Mouse (Mus musculus): ENCODE measurements around the gene Pik3ip1. TPM values are rescaled to one million over a fixed set of nuclear protein-coding genes. Genes with fewer than 3 reads are reported as not detected.

Gene Pik3ip1
- polyA plus RNA-seq, 1 experiment from 2014 or later = 27.8 TPM

GRCm38 (mm10) chr11:3310789-3311585 lies 19.2 kb upstream of the Pik3ip1 start:
- no peaks in the 10 kb centered on the region for H3K9me3 ChIP-seq (replicated peaks; ENCODE audit: control insufficient read depth, low read length)
- H3K27ac ChIP-seq (ENCODE audit: low read depth, low read length) = no peak overlapping the region
- ATAC-seq = no peak
- WGBS = 90% methylated on average over 10 of the region's 10 CpGs
- H3K4me2 ChIP-seq (ENCODE audit: low read length) = no peak overlapping the region
- no peaks in the 10 kb centered on the region for H3K27me3 ChIP-seq (replicated peaks; ENCODE audit: control insufficient read depth, insufficient read depth, low read length)
- DNase-seq (ENCODE audit: low spot score) = no peak
- H3K4me1 ChIP-seq (ENCODE audit: control insufficient read depth, insufficient read depth, low read length) = no peaks in the 10 kb centered on the region
- no peak overlapping the region for H3K9ac ChIP-seq (ENCODE audit: low read length)
- H3K36me3 ChIP-seq (ENCODE audit: control insufficient read depth, insufficient read depth, low read length) = peaks cover 73% of the 10 kb centered on the region
- H3K4me3 ChIP-seq (ENCODE audit: low read depth, low read length) = no peak overlapping the region

- no peaks in the 10 kb centered on the region for H3K9me3 ChIP-seq (replicated peaks; ENCODE audit: control insufficient read depth, low read length)
- H3K27ac ChIP-seq (ENCODE audit: low read depth, low read length) = no peak overlapping the region
- 84% methylated on average over 10 of the region's 10 CpGs for WGBS
- H3K4me2 ChIP-seq (ENCODE audit: low read length) = no peak overlapping the region
- no peak overlapping the region for H3K4me3 ChIP-seq (ENCODE audit: low read depth, low read length)
- no peak overlapping the region for H3K9ac ChIP-seq (ENCODE audit: low read length)
- H3K4me1 ChIP-seq (ENCODE audit: control insufficient read depth, insufficient read depth, low read length) = no peaks in the 10 kb centered on the region
- no peak for ATAC-seq
- no peak for DNase-seq (ENCODE audit: low spot score)
- peaks cover 66% of the 10 kb centered on the region for H3K36me3 ChIP-seq (ENCODE audit: control insufficient read depth, insufficient read depth, low read length)
- no peaks in the 10 kb centered on the region for H3K27me3 ChIP-seq (replicated peaks; ENCODE audit: control insufficient read depth, insufficient read depth, low read length)
Observed at GRCm38 (mm10) chr11:3311586-3312347, 18.4 kb upstream of the Pik3ip1 start.

- Histone ChIP-seq H3K27ac (ENCODE audit: low read depth, low read length) (no peak overlapping the region), H3K27me3 (replicated peaks; ENCODE audit: control insufficient read depth, insufficient read depth, low read length) (no peaks in the 10 kb centered on the region), H3K4me2 (ENCODE audit: low read length) (no peak overlapping the region), H3K9me3 (replicated peaks; ENCODE audit: control insufficient read depth, low read length) (no peaks in the 10 kb centered on the region), H3K36me3 (ENCODE audit: control insufficient read depth, insufficient read depth, low read length) (peaks cover 55% of the 10 kb centered on the region), H3K4me1 (ENCODE audit: control insufficient read depth, insufficient read depth, low read length) (no peaks in the 10 kb centered on the region), H3K9ac (ENCODE audit: low read length) (no peak overlapping the region), H3K4me3 (ENCODE audit: low read depth, low read length) (no peak overlapping the region)
- 89% methylated on average over 1 of the region's 1 CpGs for WGBS
- ATAC-seq = no peak
- DNase-seq (ENCODE audit: low spot score) = no peak
Observed at GRCm38 (mm10) chr11:3313294-3313693, 16.9 kb upstream of the Pik3ip1 start.

- no peaks in the 10 kb centered on the region for H3K27me3 ChIP-seq (replicated peaks; ENCODE audit: control insufficient read depth, insufficient read depth, low read length)
- ATAC-seq (peak; percentile 78), DNase-seq (ENCODE audit: low spot score) (peak; percentile 66)
Observed at GRCm38 (mm10) chr11:3314148-3314547, 16.1 kb upstream of the Pik3ip1 start.

GRCm38 (mm10) chr11:3318286-3318685 lies 11.9 kb upstream of the Pik3ip1 start:
- Histone ChIP-seq H3K27me3 (replicated peaks; ENCODE audit: control insufficient read depth, insufficient read depth, low read length) (no peaks in the 10 kb centered on the region), H3K9ac (ENCODE audit: low read length) (no peak overlapping the region), H3K4me1 (ENCODE audit: control insufficient read depth, insufficient read depth, low read length) (no peaks in the 10 kb centered on the region), H3K4me2 (ENCODE audit: low read length) (no peak overlapping the region), H3K27ac (ENCODE audit: low read depth, low read length) (no peak overlapping the region), H3K36me3 (ENCODE audit: control insufficient read depth, insufficient read depth, low read length) (peaks cover 12% of the 10 kb centered on the region), H3K4me3 (ENCODE audit: low read depth, low read length) (no peak overlapping the region), H3K9me3 (replicated peaks; ENCODE audit: control insufficient read depth, low read length) (no peaks in the 10 kb centered on the region)
- ATAC-seq (no peak), DNase-seq (ENCODE audit: low spot score) (no peak)
- 91% methylated on average over 3 of the region's 3 CpGs for WGBS

More at GRCm38 (mm10) chr11:3314148-3314547, 16.1 kb upstream of the Pik3ip1 start:
- no peaks in the 10 kb centered on the region for H3K4me1 ChIP-seq (ENCODE audit: control insufficient read depth, insufficient read depth, low read length)
- H3K9ac ChIP-seq (ENCODE audit: low read length) = no peak overlapping the region
- 23% methylated on average over 2 of the region's 2 CpGs for WGBS
- H3K4me2 ChIP-seq (ENCODE audit: low read length) = no peak overlapping the region
- H3K9me3 ChIP-seq (replicated peaks; ENCODE audit: control insufficient read depth, low read length) = no peaks in the 10 kb centered on the region
- no peak overlapping the region for H3K27ac ChIP-seq (ENCODE audit: low read depth, low read length)
- H3K4me3 ChIP-seq (ENCODE audit: low read depth, low read length) = no peak overlapping the region
- H3K36me3 ChIP-seq (ENCODE audit: control insufficient read depth, insufficient read depth, low read length) = peaks cover 46% of the 10 kb centered on the region

GRCm38 (mm10) chr11:3328271-3328670 lies 1.9 kb upstream of the Pik3ip1 start:
- no peak overlapping the region for H3K9ac ChIP-seq (ENCODE audit: low read length)
- no peak for DNase-seq (ENCODE audit: low spot score)
- no peak overlapping the region for H3K27ac ChIP-seq (ENCODE audit: low read depth, low read length)
- H3K4me2 ChIP-seq (ENCODE audit: low read length) = no peak overlapping the region
- H3K36me3 ChIP-seq (ENCODE audit: control insufficient read depth, insufficient read depth, low read length) = peaks cover 4% of the 10 kb centered on the region
- H3K27me3 ChIP-seq (replicated peaks; ENCODE audit: control insufficient read depth, insufficient read depth, low read length) = no peaks in the 10 kb centered on the region
- no peaks in the 10 kb centered on the region for H3K9me3 ChIP-seq (replicated peaks; ENCODE audit: control insufficient read depth, low read length)
- peaks cover 7% of the 10 kb centered on the region; the same call in 1 of the 2 replicates for H3K4me1 ChIP-seq (ENCODE audit: control insufficient read depth, insufficient read depth, low read length)
- WGBS = 80% methylated on average over 5 of the region's 5 CpGs
- no peak overlapping the region for H3K4me3 ChIP-seq (ENCODE audit: low read depth, low read length)
- ATAC-seq = no peak

GRCm38 (mm10) chr11:3328806-3329775 lies 1.1 kb upstream of the Pik3ip1 start:
- DNase-seq (ENCODE audit: low spot score) (no peak), ATAC-seq (no peak)
- Histone ChIP-seq H3K9me3 (replicated peaks; ENCODE audit: control insufficient read depth, low read length) (no peaks in the 10 kb centered on the region), H3K4me1 (ENCODE audit: control insufficient read depth, insufficient read depth, low read length) (peaks cover 7% of the 10 kb centered on the region; the same call in 1 of the 2 replicates), H3K4me2 (ENCODE audit: low read length) (no peak overlapping the region), H3K4me3 (ENCODE audit: low read depth, low read length) (no peak overlapping the region), H3K9ac (ENCODE audit: low read length) (no peak overlapping the region), H3K36me3 (ENCODE audit: control insufficient read depth, insufficient read depth, low read length) (peaks cover 8% of the 10 kb centered on the region; the same call in 1 of the 2 replicates), H3K27me3 (replicated peaks; ENCODE audit: control insufficient read depth, insufficient read depth, low read length) (no peaks in the 10 kb centered on the region), H3K27ac (ENCODE audit: low read depth, low read length) (no peak overlapping the region)
- 77% methylated on average over 11 of the region's 11 CpGs for WGBS

GRCm38 (mm10) chr11:3330566-3330965 lies 365 bp downstream of the Pik3ip1 start:
- no peaks in the 10 kb centered on the region for H3K27me3 ChIP-seq (replicated peaks; ENCODE audit: control insufficient read depth, insufficient read depth, low read length)
- WGBS = 2% methylated on average over 9 of the region's 9 CpGs
- ATAC-seq (peak; percentile 33; the same call in 1 of the 2 replicates), DNase-seq (ENCODE audit: low spot score) (peak; percentile 95)
- H3K4me2 ChIP-seq (ENCODE audit: low read length) = peak overlapping the region; percentile 100
- peak overlapping the region; percentile 63 for H3K9ac ChIP-seq (ENCODE audit: low read length)
- H3K9me3 ChIP-seq (replicated peaks; ENCODE audit: control insufficient read depth, low read length) = no peaks in the 10 kb centered on the region
- peak overlapping the region; percentile 56 for H3K4me3 ChIP-seq (ENCODE audit: low read depth, low read length)
- H3K4me1 ChIP-seq (ENCODE audit: control insufficient read depth, insufficient read depth, low read length) = peaks cover 7% of the 10 kb centered on the region; the same call in 1 of the 2 replicates
- H3K36me3 ChIP-seq (ENCODE audit: control insufficient read depth, insufficient read depth, low read length) = peaks cover 10% of the 10 kb centered on the region; the same call in 1 of the 2 replicates
- peak overlapping the region; percentile 15; the same call in 1 of the 2 replicates for H3K27ac ChIP-seq (ENCODE audit: low read depth, low read length)
